Mouse (Mus musculus): Measurements from ENCODE around the gene Paip2b. TPM values are rescaled to one million over a fixed set of nuclear protein-coding genes. Genes with fewer than 3 reads are reported as not detected.

Paip2b gene
- polyA plus RNA-seq, 1 experiment = 44.2 TPM

GRCm38 (mm10) chr6:83766982-83767381, 64.6 kb downstream of the Paip2b start:
- Histone ChIP-seq H3K4me3 (ENCODE audit: low read depth, low read length) (no peak overlapping the region), H3K27me3 (ENCODE audit: control insufficient read depth, insufficient read depth, low read length, poor library complexity, severe bottlenecking) (no peaks in the 10 kb centered on the region), H3K9me3 (replicated peaks; ENCODE audit: control insufficient read depth, insufficient read depth, low read length, poor library complexity, severe bottlenecking) (no peaks in the 10 kb centered on the region), H3K9ac (ENCODE audit: low read depth, poor library complexity, severe bottlenecking) (no peak overlapping the region), H3K36me3 (ENCODE audit: control insufficient read depth, insufficient read depth, low read length, poor library complexity, severe bottlenecking) (no peaks in the 10 kb centered on the region), H3K4me1 (ENCODE audit: control insufficient read depth, insufficient read depth, low read length) (no peaks in the 10 kb centered on the region), H3K27ac (ENCODE audit: insufficient read depth, low read length) (no peak overlapping the region)
- no peak for TF ChIP-seq EP300 (IDR thresholded peaks at IDR 0.05; ENCODE audit: insufficient read depth, low read depth, low read length)
- no peak for TF ChIP-seq CTCF (IDR thresholded peaks at IDR 0.05; ENCODE audit: low read depth, low read length)
- TF ChIP-seq POLR2A (IDR thresholded peaks at IDR 0.05; ENCODE audit: insufficient read depth, low read length) = no peak

GRCm38 (mm10) chr6:83762880-83763431, 68.6 kb downstream of the Paip2b start:
- Histone ChIP-seq H3K9me3 (replicated peaks; ENCODE audit: control insufficient read depth, insufficient read depth, low read length, poor library complexity, severe bottlenecking) (no peaks in the 10 kb centered on the region), H3K27me3 (ENCODE audit: control insufficient read depth, insufficient read depth, low read length, poor library complexity, severe bottlenecking) (no peaks in the 10 kb centered on the region), H3K4me1 (ENCODE audit: control insufficient read depth, insufficient read depth, low read length) (no peaks in the 10 kb centered on the region), H3K36me3 (ENCODE audit: control insufficient read depth, insufficient read depth, low read length, poor library complexity, severe bottlenecking) (no peaks in the 10 kb centered on the region), H3K9ac (ENCODE audit: low read depth, poor library complexity, severe bottlenecking) (peak overlapping the region; percentile 20; the same call in 1 of the 2 replicates), H3K4me3 (ENCODE audit: low read depth, low read length) (peak overlapping the region; percentile 44), H3K27ac (ENCODE audit: insufficient read depth, low read length) (no peak overlapping the region)
- TF ChIP-seq POLR2A (IDR thresholded peaks at IDR 0.05; ENCODE audit: insufficient read depth, low read length) = no peak
- peak; percentile 44 for TF ChIP-seq CTCF (IDR thresholded peaks at IDR 0.05; ENCODE audit: low read depth, low read length)

GRCm38 (mm10) chr6:83762344-83762743, 69.2 kb downstream of the Paip2b start, which contains the start of gene Ankrd53:
Gene Ankrd53, plus strand, starts transcription at chr6:83762644.
- peak within 1 kb of the TSS; percentile 20; the same call in 1 of the 2 replicates for H3K9ac ChIP-seq (ENCODE audit: low read depth, poor library complexity, severe bottlenecking)
- no peak within 1 kb of the TSS for H3K27ac ChIP-seq (ENCODE audit: insufficient read depth, low read length)
- no peaks in the 10 kb centered on the region for H3K9me3 ChIP-seq (replicated peaks; ENCODE audit: control insufficient read depth, insufficient read depth, low read length, poor library complexity, severe bottlenecking)
- H3K4me3 ChIP-seq (ENCODE audit: low read depth, low read length) = peak within 1 kb of the TSS; percentile 44
- no peak for TF ChIP-seq EP300 (IDR thresholded peaks at IDR 0.05; ENCODE audit: insufficient read depth, low read depth, low read length)
- TF ChIP-seq POLR2A (IDR thresholded peaks at IDR 0.05; ENCODE audit: insufficient read depth, low read length) = no peak
- no peaks in the 10 kb centered on the region for H3K27me3 ChIP-seq (ENCODE audit: control insufficient read depth, insufficient read depth, low read length, poor library complexity, severe bottlenecking)
- no peaks in the 10 kb centered on the region for H3K36me3 ChIP-seq (ENCODE audit: control insufficient read depth, insufficient read depth, low read length, poor library complexity, severe bottlenecking)
- no peaks in the 10 kb centered on the region for H3K4me1 ChIP-seq (ENCODE audit: control insufficient read depth, insufficient read depth, low read length)

GRCm38 (mm10) chr6:83756051-83756450, 75.5 kb downstream of the Paip2b start:
- Histone ChIP-seq H3K27me3 (ENCODE audit: control insufficient read depth, insufficient read depth, low read length, poor library complexity, severe bottlenecking) (no peaks in the 10 kb centered on the region), H3K36me3 (ENCODE audit: control insufficient read depth, insufficient read depth, low read length, poor library complexity, severe bottlenecking) (no peaks in the 10 kb centered on the region), H3K27ac (ENCODE audit: insufficient read depth, low read length) (no peak overlapping the region), H3K4me1 (ENCODE audit: control insufficient read depth, insufficient read depth, low read length) (no peaks in the 10 kb centered on the region), H3K4me3 (ENCODE audit: low read depth, low read length) (no peak overlapping the region), H3K9ac (ENCODE audit: low read depth, poor library complexity, severe bottlenecking) (no peak overlapping the region), H3K9me3 (replicated peaks; ENCODE audit: control insufficient read depth, insufficient read depth, low read length, poor library complexity, severe bottlenecking) (no peaks in the 10 kb centered on the region)
- TF ChIP-seq EP300 (IDR thresholded peaks at IDR 0.05; ENCODE audit: insufficient read depth, low read depth, low read length) = no peak
- TF ChIP-seq POLR2A (IDR thresholded peaks at IDR 0.05; ENCODE audit: insufficient read depth, low read length) = no peak
- no peak for TF ChIP-seq CTCF (IDR thresholded peaks at IDR 0.05; ENCODE audit: low read depth, low read length)

Other genes with a start within 250 kb of the Paip2b start
- not detected in 2 replicates for gene Clec4f, start 175.6 kb downstream of the Paip2b start, polyA plus RNA-seq (2011; ENCODE audit: insufficient read depth, insufficient read length, low read depth, missing spikeins)
- gene Cd207, start 153.9 kb downstream of the Paip2b start, polyA plus RNA-seq (2011; ENCODE audit: insufficient read depth, insufficient read length, low read depth, missing spikeins) = not detected in 2 replicates
- not detected in 2 replicates for gene Vax2, start 120.5 kb downstream of the Paip2b start, polyA plus RNA-seq (2011; ENCODE audit: insufficient read depth, insufficient read length, low read depth, missing spikeins)
- not detected in 2 replicates for gene Atp6v1b1, start 88.8 kb downstream of the Paip2b start, polyA plus RNA-seq (2011; ENCODE audit: insufficient read depth, insufficient read length, low read depth, missing spikeins)
- not detected in 2 replicates for gene Ankrd53, start 69.1 kb downstream of the Paip2b start, polyA plus RNA-seq (2011; ENCODE audit: insufficient read depth, insufficient read length, low read depth, missing spikeins)
- gene Tex261, start 55.9 kb downstream of the Paip2b start, polyA plus RNA-seq (2011; ENCODE audit: insufficient read depth, insufficient read length, low read depth, missing spikeins) = 26.2 and 28.9 TPM in 2 replicates
- 8.4 and 11.8 TPM in 2 replicates for gene Nagk, start 36.8 kb downstream of the Paip2b start, polyA plus RNA-seq (2011; ENCODE audit: insufficient read depth, insufficient read length, low read depth, missing spikeins)
- gene Zfp638, start 35.4 kb upstream of the Paip2b start, polyA plus RNA-seq (2011; ENCODE audit: insufficient read depth, insufficient read length, low read depth, missing spikeins) = 162 and 177 TPM in 2 replicates
- gene Dysf, start 176.8 kb upstream of the Paip2b start, polyA plus RNA-seq (2011; ENCODE audit: insufficient read depth, insufficient read length, low read depth, missing spikeins) = 15.0 and 18.5 TPM in 2 replicates